Mouse (Mus musculus) megakaryocyte, adult 5-6 weeks (primary cell): Measurements from ENCODE around the gene Sntn. TPM values are rescaled to one million over a fixed set of nuclear protein-coding genes. Genes with fewer than 3 reads are reported as not detected.

Experiments
- ATAC-seq: 2 replicates; pipeline ENCODE4 v1.8.0; 2016; ENCODE audit warnings: mild to moderate bottlenecking, inconsistent platforms; ENCODE audit not compliant: poor library complexity, severe bottlenecking
- total RNA-seq, 2 experiments: library from RNA; stranded (forward) in 1 of 2; stranded (reverse) in 1 of 2; fragments of 153-499, 151-499 nt in 1 of 2; fragments of 221-1000, 200-1000 nt in 1 of 2; gene quantifications; 2 replicates each; pipeline versions ENCODE4 v1.2.3 to v1.2.4; 2015 to 2017

Sntn gene
- not detected in 2 replicates for total RNA-seq (2015)
- total RNA-seq (2017), result not detected in 2 replicates

DNA sequence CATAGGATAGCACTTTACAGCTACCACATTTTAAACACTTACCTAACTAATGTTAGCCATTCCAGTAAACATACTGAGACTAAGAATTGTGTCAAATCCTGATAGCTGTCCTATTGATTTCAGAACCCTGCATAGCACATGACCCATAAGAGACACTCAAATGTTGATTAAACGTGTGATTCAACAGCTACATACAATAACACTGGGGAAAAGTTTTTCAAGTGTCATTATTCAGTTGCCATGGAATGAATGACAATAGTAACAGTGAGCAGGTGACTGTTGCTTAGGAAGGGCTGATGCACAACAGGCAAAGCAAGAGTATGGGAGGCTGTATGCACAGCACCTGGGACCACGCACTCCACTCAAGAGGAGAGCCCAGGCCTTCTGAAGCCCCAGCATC is at the start of gene Sntn:
Gene Sntn (plus strand): TSS at position 301 of the 400 bp plus-strand sequence.
- no peak for ATAC-seq

DNA sequence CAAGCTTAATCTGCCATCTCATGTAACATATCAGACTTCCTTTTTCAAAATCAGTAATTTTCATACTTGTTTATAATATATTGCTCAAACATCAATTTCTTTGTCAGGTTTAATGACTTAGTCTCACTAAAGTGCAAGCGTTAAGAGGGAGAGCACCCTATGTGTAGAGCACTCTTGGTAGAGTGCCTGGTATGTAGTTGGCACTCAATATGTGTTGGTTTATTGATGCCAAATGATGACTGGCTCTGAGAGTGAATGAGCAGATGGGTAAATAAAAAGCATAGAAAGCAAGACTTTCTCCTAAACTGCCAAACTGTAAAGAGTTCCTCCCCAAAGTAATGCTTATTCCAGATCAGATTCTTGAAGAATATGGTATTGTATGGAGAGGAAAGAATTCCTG is 20.8 kb upstream of the Sntn start:
- no peak for ATAC-seq

DNA sequence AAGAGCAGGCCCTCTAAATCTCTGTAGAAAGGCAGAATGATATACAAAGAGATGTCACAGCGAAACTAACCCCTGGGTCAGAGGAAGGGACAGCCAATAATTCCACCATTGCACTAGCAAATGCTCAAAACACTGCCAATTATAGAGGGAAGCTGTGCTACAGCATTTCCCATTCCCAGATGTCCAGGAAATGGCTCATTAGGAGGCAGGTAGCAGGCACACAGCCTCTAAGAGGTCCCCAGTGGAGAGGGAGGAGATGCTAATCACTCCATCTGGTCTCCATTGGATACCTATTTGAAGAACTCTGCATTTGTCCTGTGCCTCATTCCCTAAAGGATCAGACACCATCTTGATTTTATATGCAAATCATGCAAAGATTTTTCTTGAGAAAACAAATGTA is 19.6 kb upstream of the Sntn start:
- ATAC-seq, result no peak

DNA sequence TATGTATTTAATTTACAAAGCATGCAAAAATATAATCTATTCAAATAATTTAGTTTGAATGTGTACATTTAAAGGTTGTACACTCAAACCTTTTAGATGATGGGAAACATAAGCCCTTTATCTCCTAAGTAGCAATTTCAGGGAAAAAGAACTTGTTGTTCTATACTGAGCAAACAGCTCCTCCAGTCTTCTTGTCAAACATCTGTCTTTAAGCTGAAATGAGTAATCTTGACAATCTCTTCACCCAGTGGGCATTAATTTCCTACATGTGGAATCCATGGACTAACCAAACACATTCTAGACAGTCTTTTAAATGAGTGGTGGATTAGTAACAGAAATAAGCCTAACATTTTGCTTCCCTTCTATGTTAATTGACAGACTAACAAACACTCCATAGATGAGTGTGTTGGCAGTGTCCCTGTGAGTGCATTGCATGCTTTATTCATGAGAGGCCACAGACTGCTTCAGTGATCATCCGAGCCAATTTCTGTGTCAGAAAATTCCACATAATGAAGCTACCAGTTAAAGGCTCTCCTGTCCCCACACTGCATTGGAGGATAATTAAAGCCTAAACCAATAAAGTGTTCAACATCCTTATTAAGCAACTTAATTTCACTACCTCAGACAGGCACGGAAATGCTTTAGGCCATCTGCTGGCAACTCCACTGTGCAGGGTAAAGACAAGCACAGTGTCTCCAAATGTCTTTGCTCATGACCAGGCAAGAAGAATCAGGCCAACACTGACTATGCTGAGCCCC is 19.0 kb upstream of the Sntn start:
- no peak for ATAC-seq

DNA sequence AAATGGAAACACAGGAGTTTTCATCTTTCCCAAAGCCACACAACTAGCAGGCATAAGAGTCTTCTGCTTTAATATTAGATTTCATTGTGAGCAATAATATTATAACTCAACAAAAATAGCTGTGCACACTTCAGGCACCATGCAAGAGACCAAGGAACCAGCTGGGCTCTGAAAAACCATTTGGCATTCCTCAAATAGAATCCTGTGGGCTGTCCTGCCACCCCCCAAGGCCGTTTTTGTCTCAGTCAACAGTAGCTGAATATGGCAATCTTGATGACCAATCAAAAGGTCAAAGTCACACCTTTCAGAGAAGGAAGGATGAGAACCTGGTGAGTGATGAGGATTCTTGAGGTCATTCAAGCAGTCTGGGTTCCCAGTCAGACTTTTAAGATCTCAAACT is 16.0 kb downstream of the Sntn start:
- ATAC-seq, result no peak

DNA sequence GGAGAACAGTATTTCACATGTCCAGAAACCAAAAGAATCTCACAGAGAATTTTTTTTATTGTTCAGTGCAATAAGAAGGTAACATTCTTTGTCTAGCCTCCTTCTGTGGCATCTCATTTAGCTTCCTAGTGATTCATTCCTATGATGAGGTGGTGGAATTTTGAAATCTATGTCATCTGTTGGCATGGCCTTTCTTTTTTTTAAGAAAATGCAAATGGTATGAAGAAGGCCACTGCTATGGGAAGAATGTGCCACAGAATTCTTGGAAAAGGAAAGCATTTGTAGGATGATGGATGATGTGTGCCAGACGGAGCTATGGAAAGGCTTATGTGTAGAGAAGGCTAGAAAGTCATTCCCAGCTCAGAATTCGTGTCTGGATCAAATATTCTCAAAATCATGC is 19.8 kb downstream of the Sntn start:
- no peak for ATAC-seq

DNA sequence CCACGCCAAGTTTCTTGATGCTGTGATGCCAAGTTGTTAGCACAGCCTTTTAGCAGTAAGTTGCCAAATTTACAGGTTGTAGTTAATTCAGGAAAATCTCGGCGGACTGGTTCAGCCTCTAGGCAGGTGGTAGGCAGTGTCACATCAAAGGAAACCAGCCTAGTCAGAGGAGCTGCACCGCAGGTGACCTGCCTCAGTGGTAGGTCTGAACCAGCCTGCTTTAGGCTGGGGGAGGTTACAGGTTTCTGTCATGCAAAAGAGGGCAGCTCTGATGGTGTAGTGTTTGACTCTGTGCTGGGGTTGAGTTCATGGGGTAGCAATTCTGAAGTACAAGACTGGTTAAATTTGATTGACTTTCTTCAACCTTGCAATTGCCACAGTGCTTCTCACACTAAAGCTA is 61.6 kb downstream of the Sntn start:
- ATAC-seq, result no peak

Other genes starting within 250 kb of the Sntn start
- not detected in 2 replicates for gene Gm281, start 243.6 kb downstream of the Sntn start, total RNA-seq (2015)
- gene Gm281, start 243.6 kb downstream of the Sntn start, total RNA-seq (2017), result not detected in 2 replicates